Mouse (Mus musculus) midbrain, embryonic 10.5 days (tissue): ENCODE results near the gene Ndufaf4. TPM values are rescaled to one million over a fixed set of nuclear protein-coding genes. Genes with fewer than 3 reads are reported as not detected.

ENCODE experiments used
- DNase-seq: peaks from one replicate; pipeline ENCODE4 v3.0.0-alpha.2; 2017; ENCODE audit warnings: low spot score
- H3K27ac ChIP-seq: fragments of 300-500 bp; sonication (generic); replicated peaks from 2 replicates; pipeline ENCODE4 v1.5.1; 2016; ENCODE audit warnings: mild to moderate bottlenecking
- H3K27me3 ChIP-seq: fragments of 300-500 bp; sonication (generic); 2 replicates; pipeline ENCODE4 v1.6.1; 2016; ENCODE audit warnings: low read depth, mild to moderate bottlenecking; ENCODE audit not compliant: poor library complexity, severe bottlenecking
- H3K36me3 ChIP-seq: fragments of 300-500 bp; sonication (generic); 2 replicates; pipeline ENCODE4 v1.6.1; 2016; ENCODE audit warnings: mild to moderate bottlenecking, moderate library complexity
- H3K4me1 ChIP-seq: fragments of 300-500 bp; sonication (generic); 2 replicates; pipeline ENCODE4 v1.6.1; 2016
- H3K4me3 ChIP-seq: fragments of 300-500 bp; sonication (generic); 2 replicates; pipeline ENCODE4 v1.5.1; 2016; ENCODE audit warnings: mild to moderate bottlenecking, moderate library complexity
- H3K9me3 ChIP-seq: fragments of 300-500 bp; sonication (generic); replicated peaks from 2 replicates; pipeline ENCODE4 v1.6.1; 2016; ENCODE audit warnings: mild to moderate bottlenecking
- WGBS: fragments of 180-500 bp; shearing (Covaris S2); methylation state at CpG from one replicate; pipeline ENCODE4 v1.1.7; 2016; 5-methylcytosine and 5-hydroxymethylcytosine counted together
- polyA plus RNA-seq: library from polyadenylated mRNA; unstranded; fragments of >200 nt; fragmentation: Nextera tagmentation; extraction: Ambion mirVana; gene quantifications from 2 replicates; pipeline ENCODE4 v1.2.1, GENCODE M21; 2016

The Ndufaf4 gene
- polyA plus RNA-seq, 1 experiment from 2014 or later: 61.8 TPM

- WGBS: 85% methylated on average over 5 of the region's 5 CpGs
- no peaks in the 10 kb centered on the region for H3K9me3 ChIP-seq
- H3K4me1 ChIP-seq: no peaks in the 10 kb centered on the region
- H3K36me3 ChIP-seq: no peaks in the 10 kb centered on the region
- no peaks in the 10 kb centered on the region for H3K27me3 ChIP-seq
- no peak overlapping the region for H3K27ac ChIP-seq
- no peak overlapping the region for H3K4me3 ChIP-seq
- no peak for DNase-seq
Observed at GRCm38 (mm10) chr4:24920006-24920577, 22.2 kb downstream of the Ndufaf4 start.

- no peak for DNase-seq
Observed at GRCm38 (mm10) chr4:24924726-24925125, 26.8 kb downstream of the Ndufaf4 start.

GRCm38 (mm10) chr4:24928260-24928780 lies 30.4 kb downstream of the Ndufaf4 start:
- no peak overlapping the region for H3K27ac ChIP-seq
- 90% methylated on average over 5 of the region's 5 CpGs for WGBS

More at GRCm38 (mm10) chr4:24924726-24925125, 26.8 kb downstream of the Ndufaf4 start:
- WGBS: 82% methylated on average over 2 of the region's 2 CpGs
- no peaks in the 10 kb centered on the region for H3K27me3 ChIP-seq
- no peaks in the 10 kb centered on the region for H3K36me3 ChIP-seq
- no peaks in the 10 kb centered on the region for H3K9me3 ChIP-seq
- no peak overlapping the region for H3K27ac ChIP-seq
- H3K4me1 ChIP-seq: no peaks in the 10 kb centered on the region
- H3K4me3 ChIP-seq: no peak overlapping the region

DNA sequence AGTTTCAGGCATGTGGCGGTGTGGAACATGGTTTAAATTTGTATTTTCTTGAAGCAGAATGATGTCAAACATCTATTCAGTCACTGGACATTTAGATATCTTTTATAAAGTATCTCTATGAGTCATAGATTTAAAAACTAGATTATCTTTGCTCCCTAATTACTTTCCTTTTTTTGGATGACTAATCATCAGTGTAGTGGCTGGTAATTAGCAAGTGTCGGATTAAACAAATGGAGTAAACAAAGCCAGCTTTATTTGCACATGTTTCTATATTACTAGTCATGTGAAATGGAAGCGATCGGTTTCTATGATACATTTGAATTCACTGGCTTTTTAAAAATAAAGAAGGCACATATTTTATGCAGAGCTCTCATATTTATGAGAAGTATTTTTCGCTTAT lies 31.0 kb downstream of the Ndufaf4 start:
- WGBS: 89% methylated on average over 5 of the region's 5 CpGs
- no peaks in the 10 kb centered on the region for H3K36me3 ChIP-seq
- no peaks in the 10 kb centered on the region for H3K27me3 ChIP-seq
- H3K27ac ChIP-seq: no peak overlapping the region
- no peaks in the 10 kb centered on the region for H3K4me1 ChIP-seq
- no peaks in the 10 kb centered on the region for H3K9me3 ChIP-seq
- DNase-seq: no peak
- no peak overlapping the region for H3K4me3 ChIP-seq

More at GRCm38 (mm10) chr4:24928260-24928780, 30.4 kb downstream of the Ndufaf4 start:
- Histone ChIP-seq H3K4me3 (no peak overlapping the region), H3K27me3 (no peaks in the 10 kb centered on the region), H3K4me1 (no peaks in the 10 kb centered on the region), H3K9me3 (no peaks in the 10 kb centered on the region), H3K36me3 (no peaks in the 10 kb centered on the region)
- no peak for DNase-seq

GRCm38 (mm10) chr4:24942728-24943424 lies 45.0 kb downstream of the Ndufaf4 start:
- no peak for DNase-seq
- Histone ChIP-seq H3K9me3 (no peaks in the 10 kb centered on the region), H3K27me3 (no peaks in the 10 kb centered on the region), H3K4me1 (peaks cover 9% of the 10 kb centered on the region; the same call in 1 of the 2 replicates), H3K27ac (no peak overlapping the region), H3K4me3 (no peak overlapping the region), H3K36me3 (no peaks in the 10 kb centered on the region)
- 50% methylated on average over 6 of the region's 6 CpGs for WGBS

Other genes starting within 250 kb of the Ndufaf4 start
- 3.8 and 5.5 TPM in 2 replicates for gene Klhl32, start 47.0 kb upstream of the Ndufaf4 start, polyA plus RNA-seq
- 1.4 and 1.5 TPM in 2 replicates for gene Gpr63, start 68.3 kb downstream of the Ndufaf4 start, polyA plus RNA-seq